Mouse (Mus musculus): ENCODE data around the gene Fastkd1.
"Not testable (repeated sequence)": the region's sequence is repeated elsewhere in the genome, so short reads cannot be mapped to it uniquely, and the experiment has no call there.

The Fastkd1 gene

GRCm38 (mm10) chr2:69669853-69670252, 43.5 kb downstream of the Fastkd1 start, which contains the start of gene Klhl41:
TSS of gene Klhl41 (plus strand) at chr2:69670120.
- no peak for DNase-seq (ENCODE audit: low read depth)

GRCm38 (mm10) chr2:69668414-69668813, 44.9 kb downstream of the Fastkd1 start:
- no peak for DNase-seq (ENCODE audit: low read depth)

GRCm38 (mm10) chr2:69667656-69668055, 45.7 kb downstream of the Fastkd1 start:
- no peak for DNase-seq (ENCODE audit: low read depth)

- no peak for DNase-seq (ENCODE audit: low read depth)
Observed at GRCm38 (mm10) chr2:69663827-69664476, 49.4 kb downstream of the Fastkd1 start.

- DNase-seq (ENCODE audit: low read depth): no peak
Observed at GRCm38 (mm10) chr2:69659326-69659725, 54.0 kb downstream of the Fastkd1 start.

- no peak for DNase-seq (ENCODE audit: low read depth)
Observed at GRCm38 (mm10) chr2:69649716-69650115, 63.6 kb downstream of the Fastkd1 start.

- DNase-seq (ENCODE audit: low read depth): peak; percentile 75
Observed at GRCm38 (mm10) chr2:69646726-69647490, 66.4 kb downstream of the Fastkd1 start, which contains the start of gene Bbs5. TSS of gene Bbs5 (plus strand) at chr2:69647171.

GRCm38 (mm10) chr2:69644968-69645617, 68.2 kb downstream of the Fastkd1 start:
- no peak for DNase-seq (ENCODE audit: low read depth)

- DNase-seq (ENCODE audit: low read depth): no peak
Observed at GRCm38 (mm10) chr2:69640100-69640499, 73.2 kb downstream of the Fastkd1 start.

- DNase-seq (ENCODE audit: low read depth): not testable (repeated sequence)
Observed at GRCm38 (mm10) chr2:69637989-69638388, 75.3 kb downstream of the Fastkd1 start.
